Mouse (Mus musculus) testis, adult 2 months (tissue): ENCODE measurements around the gene Mrps12. TPM values are rescaled to one million over a fixed set of nuclear protein-coding genes. Genes with fewer than 3 reads are reported as not detected.

ENCODE experiments used
- H3K27ac ChIP-seq: fragments of 200-500 bp; 2 replicates; pipeline ENCODE4 v1.5.1; 2012; ENCODE audit warnings: low read depth, low read length; ENCODE audit not compliant: control insufficient read depth, insufficient read depth
- H3K27me3 ChIP-seq: fragments of 200-500 bp; 2 replicates; pipeline ENCODE4 v1.6.1; 2012; ENCODE audit warnings: mild to moderate bottlenecking, low read length, moderate library complexity; ENCODE audit not compliant: control insufficient read depth, insufficient read depth
- H3K36me3 ChIP-seq: fragments of 200-500 bp; 2 replicates; pipeline ENCODE4 v1.6.1; 2012; ENCODE audit warnings: mild to moderate bottlenecking, low read length; ENCODE audit not compliant: control insufficient read depth, insufficient read depth
- H3K4me1 ChIP-seq: fragments of 200-500 bp; 2 replicates; pipeline ENCODE4 v1.6.1; 2012; ENCODE audit warnings: low read length; ENCODE audit not compliant: control insufficient read depth, insufficient read depth
- H3K4me3 ChIP-seq: fragments of 200-500 bp; 2 replicates; pipeline ENCODE4 v1.5.1; 2012; ENCODE audit warnings: low read depth, mild to moderate bottlenecking, low read length, moderate library complexity, mixed read lengths; ENCODE audit not compliant: control insufficient read depth
- CTCF ChIP-seq: fragments of 200-500 bp; IDR thresholded peaks from 2 replicates; pipeline ENCODE4 v1.5.1; 2012; ENCODE audit warnings: low read depth, mild to moderate bottlenecking, inconsistent platforms, low read length, moderate library complexity; ENCODE audit not compliant: control insufficient read depth, insufficient read depth, insufficient replicate concordance
- POLR2A ChIP-seq: fragments of 200-500 bp; IDR thresholded peaks from 2 replicates; pipeline ENCODE4 v1.6.1; 2012; ENCODE audit warnings: low read depth, mild to moderate bottlenecking, inconsistent platforms, low read length, moderate library complexity; ENCODE audit not compliant: control insufficient read depth
- polyA plus RNA-seq: library from polyadenylated mRNA; depleted of rRNA; stranded (reverse); fragments of >200 nt; gene quantifications from 2 replicates; pipeline ENCODE4 v1.2.3, GENCODE M21; 2012; rRNA removed

Gene Mrps12
- polyA plus RNA-seq, 1 experiment, result 29.5 TPM

- no peak for TF ChIP-seq POLR2A
- no peak for TF ChIP-seq CTCF
- Histone ChIP-seq H3K27me3 (no peaks in the 10 kb centered on the region), H3K27ac (peak within 1 kb of the TSS; percentile 65), H3K36me3 (no peaks in the 10 kb centered on the region), H3K4me1 (peaks cover 10% of the 10 kb centered on the region), H3K4me3 (peak within 1 kb of the TSS; percentile 72)
Observed at GRCm38 (mm10) chr7:28692545-28693320, 48.9 kb downstream of the Mrps12 start, which contains the start of gene Fbxo27. Gene Fbxo27, plus strand, starts transcription at chr7:28692849.

- H3K4me3 ChIP-seq, result no peak overlapping the region
- no peaks in the 10 kb centered on the region for H3K27me3 ChIP-seq
- H3K4me1 ChIP-seq, result peaks cover 10% of the 10 kb centered on the region
- no peak for TF ChIP-seq POLR2A
- no peak for TF ChIP-seq CTCF
- H3K36me3 ChIP-seq, result no peaks in the 10 kb centered on the region
- no peak overlapping the region for H3K27ac ChIP-seq
Observed at GRCm38 (mm10) chr7:28691075-28691474, 50.5 kb downstream of the Mrps12 start.

Other genes with a start within 250 kb of the Mrps12 start
- not detected in 2 replicates for gene Ifnl2, start 231.4 kb downstream of the Mrps12 start, polyA plus RNA-seq
- not detected in 2 replicates for gene Ifnl3, start 219.0 kb downstream of the Mrps12 start, polyA plus RNA-seq
- gene Sycn, start 200.9 kb downstream of the Mrps12 start, polyA plus RNA-seq, result 0.24 and 0.31 TPM in 2 replicates
- 0.62 and 0.70 TPM in 2 replicates for gene Nccrp1, start 194.6 kb downstream of the Mrps12 start, polyA plus RNA-seq
- 234 and 246 TPM in 2 replicates for gene Samd4b, start 143.7 kb downstream of the Mrps12 start, polyA plus RNA-seq
- 21.5 and 23.6 TPM in 2 replicates for gene Pak4, start 143.6 kb downstream of the Mrps12 start, polyA plus RNA-seq
- gene Acp7, start 110.5 kb downstream of the Mrps12 start, polyA plus RNA-seq, result 7.5 and 11.7 TPM in 2 replicates
- 15.8 and 16.3 TPM in 2 replicates for gene Fbxo27, start 49.0 kb downstream of the Mrps12 start, polyA plus RNA-seq
- 7.2 and 8.1 TPM in 2 replicates for gene Fbxo17, start 25.0 kb downstream of the Mrps12 start, polyA plus RNA-seq
- gene Sars2, start 172 bp upstream of the Mrps12 start, polyA plus RNA-seq, result 12.5 and 13.6 TPM in 2 replicates
- not detected in 2 replicates for gene Ccer2, start 14.4 kb upstream of the Mrps12 start, polyA plus RNA-seq
- 144 and 203 TPM in 2 replicates for gene Sirt2, start 24.9 kb upstream of the Mrps12 start, polyA plus RNA-seq
- 134 and 152 TPM in 2 replicates for gene Nfkbib, start 25.7 kb upstream of the Mrps12 start, polyA plus RNA-seq
- gene Rinl, start 47.1 kb upstream of the Mrps12 start, polyA plus RNA-seq, result 1.1 and 1.6 TPM in 2 replicates
- 162 and 200 TPM in 2 replicates for gene Hnrnpl, start 66.7 kb upstream of the Mrps12 start, polyA plus RNA-seq
- gene Ech1, start 83.4 kb upstream of the Mrps12 start, polyA plus RNA-seq, result 124 and 147 TPM in 2 replicates
- gene Lgals4, start 92.0 kb upstream of the Mrps12 start, polyA plus RNA-seq, result 13.8 and 17.5 TPM in 2 replicates
- gene Lgals7, start 122.0 kb upstream of the Mrps12 start, polyA plus RNA-seq, result 1.4 and 1.7 TPM in 2 replicates
- gene Capn12, start 139.6 kb upstream of the Mrps12 start, polyA plus RNA-seq, result 0.14 and 0.17 TPM in 2 replicates
- 73.9 and 77.5 TPM in 2 replicates for gene Actn4, start 220.5 kb upstream of the Mrps12 start, polyA plus RNA-seq
- gene Eif3k, start 240.0 kb upstream of the Mrps12 start, polyA plus RNA-seq, result 379 and 426 TPM in 2 replicates
- gene Map4k1, start 240.2 kb upstream of the Mrps12 start, polyA plus RNA-seq, result 58.8 and 83.2 TPM in 2 replicates